Mouse (Mus musculus) 3T3-L1 (cell line): Measurements from ENCODE around the gene Lgals1.
A peak's percentile ranks its signal among the peaks of the same experiment; 100 is the strongest.
"Not testable (repeated sequence)": the region's sequence is repeated elsewhere in the genome, so short reads cannot be mapped to it uniquely, and the experiment has no call there.

ENCODE experiments used
- DNase-seq: peaks from one replicate; pipeline ENCODE4 v3.0.0-alpha.2; 2015; ENCODE audit warnings: low read depth, low spot score

Lgals1 gene

GRCm38 (mm10) chr15:78926021-78926919 is at the start of gene Lgals1:
Lgals1 (plus strand) TSS chr15:78926725.
- DNase-seq = peak; percentile 98

GRCm38 (mm10) chr15:78876991-78877809 is 49.3 kb upstream of the Lgals1 start, which contains the start of gene Gga1:
Gga1 (plus strand) TSS chr15:78877190.
- peak; percentile 96 for DNase-seq

GRCm38 (mm10) chr15:78877810-78878390 is 48.6 kb upstream of the Lgals1 start:
- DNase-seq = peak; percentile 38

GRCm38 (mm10) chr15:78878792-78879516 is 47.6 kb upstream of the Lgals1 start:
- DNase-seq = not testable (repeated sequence)

GRCm38 (mm10) chr15:78880432-78880831 is 46.1 kb upstream of the Lgals1 start:
- DNase-seq = no peak

GRCm38 (mm10) chr15:78881828-78882227 is 44.7 kb upstream of the Lgals1 start:
- no peak for DNase-seq

GRCm38 (mm10) chr15:78889401-78889853 is 37.1 kb upstream of the Lgals1 start:
- no peak for DNase-seq

- no peak for DNase-seq
These were observed 34.1 kb upstream of the Lgals1 start for GRCm38 (mm10) chr15:78892440-78892839.

GRCm38 (mm10) chr15:78894726-78895125 is 31.8 kb upstream of the Lgals1 start:
- no peak for DNase-seq

- no peak for DNase-seq
These were observed 30.8 kb upstream of the Lgals1 start for GRCm38 (mm10) chr15:78895741-78896140.

- no peak for DNase-seq
These were observed 30.4 kb upstream of the Lgals1 start for GRCm38 (mm10) chr15:78896149-78896548.

- no peak for DNase-seq
These were observed 29.0 kb upstream of the Lgals1 start for GRCm38 (mm10) chr15:78897488-78897887.

- DNase-seq = no peak
These were observed 28.0 kb upstream of the Lgals1 start for GRCm38 (mm10) chr15:78898507-78899001.

- no peak for DNase-seq
These were observed 27.2 kb upstream of the Lgals1 start, which contains the start of gene Gm49510 for GRCm38 (mm10) chr15:78899409-78899739. Gm49510 (plus strand) TSS chr15:78899667.

- DNase-seq = peak; percentile 60
These were observed 26.6 kb upstream of the Lgals1 start, which contains the start of gene Sh3bp1 for GRCm38 (mm10) chr15:78899740-78900584. Sh3bp1 (plus strand) TSS chr15:78899768.

GRCm38 (mm10) chr15:78900585-78901421 is 25.7 kb upstream of the Lgals1 start:
- peak; percentile 37 for DNase-seq

GRCm38 (mm10) chr15:78901422-78901789 is 25.1 kb upstream of the Lgals1 start:
- no peak for DNase-seq

- DNase-seq = peak; percentile 91
These were observed 23.3 kb upstream of the Lgals1 start for GRCm38 (mm10) chr15:78903243-78903642.

- no peak for DNase-seq
These were observed 18.1 kb upstream of the Lgals1 start for GRCm38 (mm10) chr15:78908399-78908798.
